Mouse (Mus musculus) E14TG2a.4 (cell line): ENCODE results near the gene Rere.

Experiments used
- H3K27me3 ChIP-seq: 2 replicates; pipeline ENCODE4 v1.6.1; 2014; ENCODE audit warnings: low read length, control low read depth; ENCODE audit not compliant: insufficient read depth
- H3K36me3 ChIP-seq: 2 replicates; pipeline ENCODE4 v1.6.1; 2014; ENCODE audit warnings: low read length, control low read depth; ENCODE audit not compliant: insufficient read depth
- H3K4me1 ChIP-seq: replicated peaks from 2 replicates; pipeline ENCODE4 v1.6.1; 2014; ENCODE audit warnings: low read depth, low read length, control low read depth
- H3K4me3 ChIP-seq: replicated peaks from 2 replicates; pipeline ENCODE4 v1.5.1; 2014; ENCODE audit warnings: mild to moderate bottlenecking, low read length
- H3K9me3 ChIP-seq: 2 replicates; pipeline ENCODE4 v1.6.1; 2014; ENCODE audit warnings: low read length, control low read depth
- CTCF ChIP-seq: conservative IDR thresholded peaks from 2 replicates; pipeline ENCODE4 v1.5.1; 2014; ENCODE audit warnings: low read length
- NANOG ChIP-seq: IDR thresholded peaks from 2 replicates; pipeline ENCODE4 v1.6.1; 2014; ENCODE audit warnings: borderline replicate concordance, low read length, mixed read lengths
- POU5F1 ChIP-seq: IDR thresholded peaks from 2 replicates; pipeline ENCODE4 v1.6.1; 2014; ENCODE audit warnings: low read length, borderline replicate concordance

The Rere gene

DNA sequence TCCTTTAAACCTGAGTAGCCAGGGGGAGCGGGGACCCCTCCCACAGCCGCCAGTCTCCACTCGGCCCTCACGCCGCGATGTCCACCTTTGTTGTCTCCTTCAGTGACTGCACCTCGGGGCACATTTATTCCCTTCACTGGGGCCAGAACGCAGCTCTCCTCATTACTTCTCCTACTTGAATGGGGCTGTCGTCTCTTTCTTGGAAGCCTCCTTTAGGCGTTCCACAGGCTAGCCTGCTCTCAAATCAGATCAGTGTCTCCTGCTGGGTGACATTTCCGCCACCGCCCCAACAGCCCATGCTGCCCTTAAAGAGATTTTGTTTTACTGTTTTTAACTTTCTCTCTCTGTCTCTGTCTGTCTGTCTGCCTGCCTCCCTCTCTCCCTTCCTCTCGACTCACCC lies 380.4 kb downstream of the Rere start:
- peaks cover under 1% of the 10 kb centered on the region; the same call in 1 of the 2 replicates for H3K9me3 ChIP-seq

DNA sequence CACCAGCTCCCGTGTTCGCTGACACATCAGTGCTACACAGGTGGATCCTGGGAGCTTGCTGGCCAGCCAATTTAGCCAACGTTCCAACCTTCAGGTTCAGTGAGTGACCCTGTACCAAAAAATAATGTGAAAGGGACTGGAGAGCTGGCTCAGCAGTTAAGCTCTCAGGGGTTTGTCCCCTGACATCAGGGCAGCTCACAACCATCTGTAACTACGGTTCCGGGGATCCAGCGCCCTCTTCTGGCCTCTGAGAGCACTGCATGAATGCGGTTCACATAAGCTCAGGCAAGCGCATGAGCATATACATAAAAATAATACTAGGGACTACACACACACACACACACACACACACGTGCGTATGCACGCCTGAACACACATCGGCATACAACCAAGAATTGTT lies 381.7 kb downstream of the Rere start:
- Histone ChIP-seq H3K9me3 (no peaks in the 10 kb centered on the region), H3K4me3 (no peak overlapping the region), H3K4me1 (peaks cover 61% of the 10 kb centered on the region), H3K36me3 (no peaks in the 10 kb centered on the region), H3K27me3 (no peaks in the 10 kb centered on the region)
- TF ChIP-seq NANOG, result no peak
- no peak for TF ChIP-seq POU5F1
- peak; percentile 85 for TF ChIP-seq CTCF

More for the DNA sequence above, 380.4 kb downstream of the Rere start:
- Histone ChIP-seq H3K4me1 (peaks cover 61% of the 10 kb centered on the region), H3K36me3 (no peaks in the 10 kb centered on the region), H3K27me3 (no peaks in the 10 kb centered on the region), H3K4me3 (peak overlapping the region; percentile 63)
- TF ChIP-seq NANOG (no peak), CTCF (no peak), POU5F1 (no peak)

DNA sequence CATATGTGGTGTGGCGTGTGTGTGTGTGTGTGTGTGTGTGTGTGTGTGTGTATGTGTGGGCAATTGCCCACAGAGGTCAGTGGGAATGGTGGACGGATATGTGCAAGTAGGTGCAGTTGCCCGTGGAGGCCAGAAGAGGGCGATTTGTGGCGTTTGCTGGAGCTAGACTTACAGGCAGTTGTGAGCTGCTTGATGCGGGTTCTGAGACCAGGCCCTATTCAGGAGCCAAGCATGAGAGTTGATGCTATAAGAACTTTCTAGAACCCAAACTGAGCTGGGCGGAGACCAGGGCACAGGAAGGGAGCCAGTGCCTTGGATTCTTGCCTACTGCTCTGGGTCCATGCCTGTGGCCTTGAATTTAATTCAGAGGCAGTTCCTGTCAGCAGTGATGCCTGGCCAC lies 383.3 kb downstream of the Rere start:
- Histone ChIP-seq H3K9me3 (no peaks in the 10 kb centered on the region), H3K4me1 (peaks cover 59% of the 10 kb centered on the region), H3K36me3 (no peaks in the 10 kb centered on the region), H3K27me3 (no peaks in the 10 kb centered on the region), H3K4me3 (no peak overlapping the region)
- TF ChIP-seq CTCF, result peak; percentile 41
- TF ChIP-seq POU5F1, result no peak

DNA sequence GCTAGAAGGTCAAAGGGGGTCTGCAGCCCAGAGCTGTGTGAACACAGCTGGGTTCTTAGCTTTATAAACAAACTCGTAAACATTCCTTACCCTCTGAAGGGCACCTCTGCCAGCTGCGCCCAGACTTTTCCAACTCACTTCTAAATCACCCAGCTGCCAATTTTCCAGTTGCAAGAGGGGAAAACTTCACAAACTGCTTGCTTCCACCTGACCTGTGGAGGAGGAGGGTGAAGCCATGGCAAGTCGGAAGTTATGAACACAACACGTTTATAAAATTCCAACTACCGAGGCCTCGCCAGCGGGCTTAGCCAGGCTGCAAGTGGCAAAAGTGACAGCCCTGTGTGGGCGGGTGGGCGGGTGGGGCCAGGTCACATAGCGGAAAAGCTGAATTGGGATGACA lies 384.4 kb downstream of the Rere start:
- no peaks in the 10 kb centered on the region for H3K9me3 ChIP-seq
- no peaks in the 10 kb centered on the region for H3K27me3 ChIP-seq
- H3K36me3 ChIP-seq, result no peaks in the 10 kb centered on the region
- peaks cover 48% of the 10 kb centered on the region for H3K4me1 ChIP-seq
- H3K4me3 ChIP-seq, result no peak overlapping the region
- TF ChIP-seq CTCF (no peak), NANOG (no peak), POU5F1 (no peak)
